Mouse (Mus musculus) forebrain, postnatal 0 days (tissue): ENCODE data around the gene Tecpr2. TPM values are rescaled to one million over a fixed set of nuclear protein-coding genes. Genes with fewer than 3 reads are reported as not detected.

ENCODE experiments used
- ATAC-seq: fragments of 200-750 bp; cut with Nextera tagmentation; 2 replicates; pipeline ENCODE4 v1.8.0; 2017; ENCODE audit warnings: mild to moderate bottlenecking, moderate library complexity
- DNase-seq: peaks from one replicate; pipeline ENCODE4 v3.0.0-alpha.2; 2015
- H3K27ac ChIP-seq: fragments of 300-500 bp; sonication (generic); 2 replicates; pipeline ENCODE4 v1.5.1; 2014; ENCODE audit warnings: low read depth, mild to moderate bottlenecking, antibody characterized with exemption, low read length, moderate library complexity, mixed read lengths
- H3K27me3 ChIP-seq: fragments of 300-500 bp; sonication (generic); 2 replicates; pipeline ENCODE4 v1.6.1; 2014; ENCODE audit warnings: mild to moderate bottlenecking, low read length, mixed read lengths; ENCODE audit not compliant: insufficient read depth
- H3K36me3 ChIP-seq: fragments of 300-500 bp; sonication (generic); 2 replicates; pipeline ENCODE4 v1.6.1; 2014; ENCODE audit warnings: mild to moderate bottlenecking, moderate library complexity; ENCODE audit not compliant: insufficient read depth
- H3K4me1 ChIP-seq: fragments of 300-500 bp; sonication (generic); 2 replicates; pipeline ENCODE4 v1.6.1; 2014; ENCODE audit warnings: antibody characterized with exemption; ENCODE audit not compliant: insufficient read depth
- H3K4me2 ChIP-seq: fragments of 300-500 bp; sonication (generic); 2 replicates; pipeline ENCODE4 v1.6.1; 2014; ENCODE audit warnings: low read depth, mild to moderate bottlenecking, moderate library complexity
- H3K4me3 ChIP-seq: fragments of 300-500 bp; sonication (generic); 2 replicates; pipeline ENCODE4 v1.5.1; 2014; ENCODE audit warnings: low read depth, low read length, mixed read lengths
- H3K9ac ChIP-seq: fragments of 300-500 bp; sonication (generic); 2 replicates; pipeline ENCODE4 v1.6.1; 2014; ENCODE audit warnings: mild to moderate bottlenecking
- H3K9me3 ChIP-seq: fragments of 300-500 bp; sonication (generic); 2 replicates; pipeline ENCODE4 v1.6.1; 2016; ENCODE audit warnings: low read length
- CTCF ChIP-seq: sonication (generic); IDR thresholded peaks from 2 replicates; pipeline ENCODE4 v1.5.1; 2016; ENCODE audit warnings: antibody characterized with exemption, control low read depth, low read depth
- WGBS: fragments of 180-500 bp; shearing (Covaris S2); extraction: QIAGEN DNeasy Blood & Tissue Kit; methylation state at CpG from one replicate; pipeline ENCODE4 v1.1.7; 2014; 5-methylcytosine and 5-hydroxymethylcytosine counted together
- polyA plus RNA-seq: library from polyadenylated mRNA; unstranded; fragments of >200 nt; fragmentation: Nextera tagmentation; extraction: Ambion mirVana; gene quantifications from 2 replicates; pipeline ENCODE4 v1.2.1, GENCODE M21; 2015
- total RNA-seq: library from RNA; depleted of rRNA; stranded (reverse); fragments of >200 nt; gene quantifications from 2 replicates; pipeline ENCODE4 v1.2.3, GENCODE M21; 2014

Gene Tecpr2
- total and polyA plus RNA-seq, 2 experiments from 2014 or later = 5.6 to 25.6 TPM

- no peak for TF ChIP-seq CTCF
- H3K9me3 ChIP-seq = no peaks in the 10 kb centered on the region
- H3K36me3 ChIP-seq = no peaks in the 10 kb centered on the region
- under 1% methylated on average over 36 of the region's 36 CpGs for WGBS
- DNase-seq = peak; percentile 78
- H3K4me1 ChIP-seq = no peaks in the 10 kb centered on the region
- peaks cover 18% of the 10 kb centered on the region for H3K27me3 ChIP-seq
- peak overlapping the region; percentile 37 for H3K4me3 ChIP-seq
- H3K27ac ChIP-seq = peak overlapping the region; percentile 15; the same call in 1 of the 2 replicates
- H3K9ac ChIP-seq = 0 out of 2 replicates have a peak overlapping the region, but pooled peaks have one; percentile 1
- peak overlapping the region; percentile 51 for H3K4me2 ChIP-seq
- ATAC-seq = peak; percentile 53
These were observed 43.8 kb upstream of the Tecpr2 start for GRCm38 (mm10) chr12:110845131-110845880.

- no peak overlapping the region for H3K9ac ChIP-seq
These were observed 42.8 kb upstream of the Tecpr2 start for GRCm38 (mm10) chr12:110846191-110846765.

GRCm38 (mm10) chr12:110850010-110850928 is 38.8 kb upstream of the Tecpr2 start, which contains the start of gene Zfp839:
Gene Zfp839, plus strand, starts transcription at chr12:110850253.
- H3K4me1 ChIP-seq = peaks cover 5% of the 10 kb centered on the region; the same call in 1 of the 2 replicates
- H3K4me3 ChIP-seq = peak within 1 kb of the TSS; percentile 87
- peak within 1 kb of the TSS; percentile 84 for H3K4me2 ChIP-seq
- peak; percentile 20; the same call in 1 of the 2 replicates for TF ChIP-seq CTCF
- WGBS = under 1% methylated on average over 81 of the region's 89 CpGs
- H3K27ac ChIP-seq = peak within 1 kb of the TSS; percentile 57
- H3K9ac ChIP-seq = peak within 1 kb of the TSS; percentile 79
- peak; percentile 88 for DNase-seq
- H3K9me3 ChIP-seq = no peaks in the 10 kb centered on the region
- H3K36me3 ChIP-seq = no peaks in the 10 kb centered on the region
- peaks cover 6% of the 10 kb centered on the region for H3K27me3 ChIP-seq
- ATAC-seq = peak; percentile 93

More at GRCm38 (mm10) chr12:110846191-110846765, 42.8 kb upstream of the Tecpr2 start:
- H3K9me3 ChIP-seq = no peaks in the 10 kb centered on the region
- H3K4me1 ChIP-seq = peaks cover 5% of the 10 kb centered on the region; the same call in 1 of the 2 replicates
- no peak overlapping the region for H3K27ac ChIP-seq
- no peaks in the 10 kb centered on the region for H3K36me3 ChIP-seq
- H3K27me3 ChIP-seq = peaks cover 18% of the 10 kb centered on the region
- H3K4me2 ChIP-seq = no peak overlapping the region
- no peak overlapping the region for H3K4me3 ChIP-seq
- TF ChIP-seq CTCF = no peak
- ATAC-seq (no peak), DNase-seq (no peak)
- WGBS = 67% methylated on average over 6 of the region's 6 CpGs

DNA sequence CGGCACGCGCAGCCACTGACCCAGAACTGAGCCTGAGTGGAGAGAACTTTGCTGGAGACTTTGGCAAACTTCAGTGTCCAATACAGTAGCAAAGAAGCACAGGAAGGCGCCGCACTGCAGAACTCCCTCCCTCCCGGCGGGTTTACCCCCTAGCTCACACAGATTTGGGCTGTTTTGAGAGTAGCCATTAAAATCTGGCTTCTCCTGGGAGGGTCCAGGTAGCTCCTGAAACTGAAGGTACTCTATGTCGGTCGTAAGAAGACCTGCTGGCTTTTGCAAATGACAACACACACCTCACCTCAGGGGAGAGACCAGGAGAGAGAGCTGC is 38.2 kb upstream of the Tecpr2 start:
- Histone ChIP-seq H3K4me2 (peak overlapping the region; percentile 84), H3K4me3 (peak overlapping the region; percentile 87), H3K27ac (no peak overlapping the region; the same call in 1 of the 2 replicates), H3K36me3 (peaks cover 6% of the 10 kb centered on the region), H3K9me3 (no peaks in the 10 kb centered on the region), H3K9ac (peak overlapping the region; percentile 79), H3K4me1 (peaks cover 5% of the 10 kb centered on the region; the same call in 1 of the 2 replicates), H3K27me3 (peaks cover 5% of the 10 kb centered on the region)
- 25% methylated on average over 9 of the region's 9 CpGs for WGBS
- ATAC-seq (no peak), DNase-seq (no peak)
- TF ChIP-seq CTCF = no peak

DNA sequence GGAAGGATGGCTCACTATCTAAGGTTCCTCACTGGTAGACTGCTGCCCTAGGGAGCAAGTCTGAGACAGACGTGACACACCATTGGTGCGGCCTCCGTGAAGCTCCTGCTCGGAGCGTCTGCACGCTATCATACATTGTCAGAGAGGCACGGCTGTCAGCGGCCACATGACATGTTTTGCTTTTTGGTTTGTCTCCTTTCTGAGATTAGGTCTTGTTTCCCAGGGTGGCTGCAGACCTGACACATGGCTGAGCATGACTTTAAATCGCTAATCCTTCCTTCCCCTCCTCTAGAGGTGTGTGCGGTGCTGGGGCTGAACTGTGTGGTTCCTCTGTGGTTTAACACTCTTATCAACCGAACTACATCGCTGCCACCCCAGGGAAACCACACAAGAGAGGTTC is 37.6 kb upstream of the Tecpr2 start:
- Histone ChIP-seq H3K4me3 (no peak overlapping the region), H3K27ac (no peak overlapping the region), H3K9me3 (no peaks in the 10 kb centered on the region), H3K4me2 (no peak overlapping the region), H3K36me3 (peaks cover 11% of the 10 kb centered on the region), H3K9ac (0 out of 2 replicates have a peak overlapping the region, but pooled peaks have one; percentile 79), H3K4me1 (peaks cover 5% of the 10 kb centered on the region; the same call in 1 of the 2 replicates), H3K27me3 (peaks cover under 1% of the 10 kb centered on the region; the same call in 1 of the 2 replicates)
- no peak for TF ChIP-seq CTCF
- WGBS = 82% methylated on average over 12 of the region's 12 CpGs
- ATAC-seq = no peak
- DNase-seq = no peak

- Histone ChIP-seq H3K27me3 (no peaks in the 10 kb centered on the region), H3K36me3 (peaks cover 13% of the 10 kb centered on the region), H3K4me2 (no peak overlapping the region), H3K4me1 (peaks cover 5% of the 10 kb centered on the region; the same call in 1 of the 2 replicates), H3K9ac (no peak overlapping the region), H3K27ac (no peak overlapping the region), H3K9me3 (no peaks in the 10 kb centered on the region), H3K4me3 (no peak overlapping the region)
- WGBS = 85% methylated on average over 1 of the region's 1 CpGs
- ATAC-seq (no peak), DNase-seq (no peak)
- no peak for TF ChIP-seq CTCF
These were observed 37.1 kb upstream of the Tecpr2 start for GRCm38 (mm10) chr12:110851923-110852322.
